Mouse (Mus musculus): Measurements from ENCODE around the gene Arhgef15. TPM values are rescaled to one million over a fixed set of nuclear protein-coding genes. Genes with fewer than 3 reads are reported as not detected.

Arhgef15 gene
- total and polyA plus RNA-seq, 3 experiments, result 0.22 TPM; not detected in 2

DNA sequence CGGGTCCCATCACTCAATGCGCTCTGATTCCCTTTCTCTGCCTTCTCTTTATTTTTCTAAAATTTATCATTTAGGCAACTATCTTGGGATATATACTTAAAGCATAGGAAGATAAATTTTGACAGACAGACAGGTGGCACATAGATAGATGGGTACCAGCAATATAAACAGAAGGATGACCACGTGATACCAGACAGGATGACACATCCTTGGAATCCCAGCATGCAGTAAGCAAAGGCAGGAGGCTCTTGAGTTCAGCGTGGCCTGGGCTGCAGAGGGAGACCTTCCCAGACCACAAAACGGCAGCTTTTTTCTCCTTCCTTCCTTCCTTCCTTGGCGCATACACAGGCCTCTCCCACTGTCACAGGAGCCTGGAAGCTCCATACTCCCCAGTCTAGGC lies 59.4 kb downstream of the Arhgef15 start:
- Histone ChIP-seq H3K36me3 (replicated peaks) (peaks cover 6% of the 10 kb centered on the region), H3K27me3 (ENCODE audit: insufficient read depth, low read length) (peaks cover 12% of the 10 kb centered on the region; the same call in 1 of the 2 replicates), H3K9me3 (replicated peaks) (no peaks in the 10 kb centered on the region), H3K4me3 (ENCODE audit: low read depth, low read length) (no peak overlapping the region), H3K4me1 (ENCODE audit: insufficient read depth, low read depth, low read length) (peaks cover 36% of the 10 kb centered on the region)
- ATAC-seq (ENCODE audit: extremely low read depth, insufficient number of reproducible peaks, low FRiP score, poor library complexity, severe bottlenecking) (no peak), DNase-seq (ENCODE audit: low spot score) (no peak)
- TF ChIP-seq POLR2AphosphoS5 (IDR thresholded peaks at IDR 0.05; ENCODE audit: insufficient replicate concordance, low read depth, low read length) (no peak), GATA2 (IDR thresholded peaks at IDR 0.05; ENCODE audit: borderline replicate concordance, low read depth, low read length) (no peak), GATA1 (IDR thresholded peaks at IDR 0.05; ENCODE audit: borderline replicate concordance, low read length) (no peak)

- DNase-seq (ENCODE audit: low spot score), result no peak
Observed at GRCm38 (mm10) chr11:68897120-68897519, 60.2 kb downstream of the Arhgef15 start.

GRCm38 (mm10) chr11:68896247-68896646 lies 61.0 kb downstream of the Arhgef15 start:
- Histone ChIP-seq H3K4me3 (ENCODE audit: low read depth, low read length) (no peak overlapping the region), H3K27me3 (ENCODE audit: insufficient read depth, low read length) (peaks cover 26% of the 10 kb centered on the region), H3K36me3 (replicated peaks) (no peaks in the 10 kb centered on the region), H3K4me1 (ENCODE audit: insufficient read depth, low read depth, low read length) (peaks cover 39% of the 10 kb centered on the region), H3K9me3 (replicated peaks) (no peaks in the 10 kb centered on the region)
- DNase-seq (ENCODE audit: low spot score) (no peak), ATAC-seq (ENCODE audit: extremely low read depth, insufficient number of reproducible peaks, low FRiP score, poor library complexity, severe bottlenecking) (no peak)
- TF ChIP-seq TAL1 (conservative IDR thresholded peaks at IDR 0.05; ENCODE audit: low read depth, low read length), result no peak
- no peak for TF ChIP-seq GATA2 (IDR thresholded peaks at IDR 0.05; ENCODE audit: borderline replicate concordance, low read depth, low read length)
- TF ChIP-seq POLR2AphosphoS5 (IDR thresholded peaks at IDR 0.05; ENCODE audit: insufficient replicate concordance, low read depth, low read length), result no peak
- TF ChIP-seq GATA1 (IDR thresholded peaks at IDR 0.05; ENCODE audit: borderline replicate concordance, low read length), result no peak
- no peak for TF ChIP-seq CTCF (IDR thresholded peaks at IDR 0.05; ENCODE audit: low read depth, low read length)

More at GRCm38 (mm10) chr11:68897120-68897519, 60.2 kb downstream of the Arhgef15 start:
- no peak for TF ChIP-seq GATA1 (IDR thresholded peaks at IDR 0.05; ENCODE audit: borderline replicate concordance, low read length)
- TF ChIP-seq CTCF (IDR thresholded peaks at IDR 0.05; ENCODE audit: low read depth, low read length), result peak; percentile 85
- ATAC-seq (ENCODE audit: extremely low read depth, insufficient number of reproducible peaks, low FRiP score, poor library complexity, severe bottlenecking), result 0 out of 2 replicates have a peak, but pooled peaks have one; percentile 22
- peaks cover 37% of the 10 kb centered on the region for H3K4me1 ChIP-seq (ENCODE audit: insufficient read depth, low read depth, low read length)
- H3K27me3 ChIP-seq (ENCODE audit: insufficient read depth, low read length), result peaks cover 17% of the 10 kb centered on the region; the same call in 1 of the 2 replicates
- H3K9me3 ChIP-seq (replicated peaks), result no peaks in the 10 kb centered on the region
- H3K4me3 ChIP-seq (ENCODE audit: low read depth, low read length), result no peak overlapping the region
- no peaks in the 10 kb centered on the region for H3K36me3 ChIP-seq (replicated peaks)

GRCm38 (mm10) chr11:68893911-68894464 lies 63.3 kb downstream of the Arhgef15 start:
- Histone ChIP-seq H3K36me3 (replicated peaks) (no peaks in the 10 kb centered on the region), H3K27me3 (ENCODE audit: insufficient read depth, low read length) (peaks cover 26% of the 10 kb centered on the region), H3K9me3 (replicated peaks) (no peaks in the 10 kb centered on the region), H3K4me3 (ENCODE audit: low read depth, low read length) (no peak overlapping the region), H3K4me1 (ENCODE audit: insufficient read depth, low read depth, low read length) (peaks cover 33% of the 10 kb centered on the region)
- no peak for DNase-seq (ENCODE audit: low spot score)
- ATAC-seq (ENCODE audit: extremely low read depth, insufficient number of reproducible peaks, low FRiP score, poor library complexity, severe bottlenecking), result no peak
- TF ChIP-seq GATA1 (IDR thresholded peaks at IDR 0.05; ENCODE audit: borderline replicate concordance, low read length) (no peak), TAL1 (conservative IDR thresholded peaks at IDR 0.05; ENCODE audit: low read depth, low read length) (no peak), GATA2 (IDR thresholded peaks at IDR 0.05; ENCODE audit: borderline replicate concordance, low read depth, low read length) (no peak), CTCF (IDR thresholded peaks at IDR 0.05; ENCODE audit: low read depth, low read length) (no peak)

Other genes with a start within 250 kb of the Arhgef15 start
- gene Ndel1, start 85.6 kb downstream of the Arhgef15 start, total RNA-seq (2014; fragmentation: Nextera tagmentation), result 39.4 and 48.7 TPM in 2 replicates
- gene Ndel1, start 85.6 kb downstream of the Arhgef15 start, total RNA-seq (2017), result 52.3 and 64.3 TPM in 2 replicates
- gene Ndel1, start 85.6 kb downstream of the Arhgef15 start, polyA plus RNA-seq (2012), result 26.2 and 40.3 TPM in 2 replicates
- gene Rnf222, start 68.9 kb downstream of the Arhgef15 start, total RNA-seq (2014; fragmentation: Nextera tagmentation), result not detected in 2 replicates
- gene Rnf222, start 68.9 kb downstream of the Arhgef15 start, total RNA-seq (2017), result 0.06 and 0.11 TPM in 2 replicates
- not detected in 2 replicates for gene Rnf222, start 68.9 kb downstream of the Arhgef15 start, polyA plus RNA-seq (2012)
- 1,627 and 1,719 TPM in 2 replicates for gene Rpl26, start 55.9 kb downstream of the Arhgef15 start, total RNA-seq (2014; fragmentation: Nextera tagmentation)
- gene Rpl26, start 55.9 kb downstream of the Arhgef15 start, total RNA-seq (2017), result 4,471 and 4,820 TPM in 2 replicates
- gene Rpl26, start 55.9 kb downstream of the Arhgef15 start, polyA plus RNA-seq (2012), result 273 and 318 TPM in 2 replicates
- gene Odf4, start 30.4 kb downstream of the Arhgef15 start, total RNA-seq (2014; fragmentation: Nextera tagmentation), result not detected in 2 replicates
- not detected in 2 replicates for gene Odf4, start 30.4 kb downstream of the Arhgef15 start, total RNA-seq (2017)
- gene Odf4, start 30.4 kb downstream of the Arhgef15 start, polyA plus RNA-seq (2012), result not detected in 2 replicates
- gene Slc25a35, start 10.7 kb upstream of the Arhgef15 start, total RNA-seq (2014; fragmentation: Nextera tagmentation), result 5.2 and 5.8 TPM in 2 replicates
- 0.93 and 1.1 TPM in 2 replicates for gene Slc25a35, start 10.7 kb upstream of the Arhgef15 start, total RNA-seq (2017)
- 1.2 and 1.3 TPM in 2 replicates for gene Slc25a35, start 10.7 kb upstream of the Arhgef15 start, polyA plus RNA-seq (2012)
- 16.1 and 21.8 TPM in 2 replicates for gene Rangrf, start 17.7 kb upstream of the Arhgef15 start, total RNA-seq (2014; fragmentation: Nextera tagmentation)
- 16.2 and 18.4 TPM in 2 replicates for gene Rangrf, start 17.7 kb upstream of the Arhgef15 start, total RNA-seq (2017)
- 7.8 and 8.1 TPM in 2 replicates for gene Rangrf, start 17.7 kb upstream of the Arhgef15 start, polyA plus RNA-seq (2012)
- gene Pfas, start 51.0 kb upstream of the Arhgef15 start, total RNA-seq (2014; fragmentation: Nextera tagmentation), result 83.4 and 107 TPM in 2 replicates
- gene Pfas, start 51.0 kb upstream of the Arhgef15 start, total RNA-seq (2017), result 34.4 and 36.2 TPM in 2 replicates
- gene Pfas, start 51.0 kb upstream of the Arhgef15 start, polyA plus RNA-seq (2012), result 41.3 and 62.8 TPM in 2 replicates
- 83.8 and 96.5 TPM in 2 replicates for gene Ctc1, start 58.4 kb upstream of the Arhgef15 start, total RNA-seq (2014; fragmentation: Nextera tagmentation)
- 15.2 and 19.9 TPM in 2 replicates for gene Ctc1, start 58.4 kb upstream of the Arhgef15 start, total RNA-seq (2017)
- gene Ctc1, start 58.4 kb upstream of the Arhgef15 start, polyA plus RNA-seq (2012), result 73.4 and 104 TPM in 2 replicates
- 176 and 241 TPM in 2 replicates for gene Aurkb, start 88.2 kb upstream of the Arhgef15 start, total RNA-seq (2014; fragmentation: Nextera tagmentation)
- gene Aurkb, start 88.2 kb upstream of the Arhgef15 start, total RNA-seq (2017), result 117 and 133 TPM in 2 replicates
- gene Aurkb, start 88.2 kb upstream of the Arhgef15 start, polyA plus RNA-seq (2012), result 296 TPM in 2 replicates
- 5.3 and 6.4 TPM in 2 replicates for gene Borcs6, start 102.2 kb upstream of the Arhgef15 start, total RNA-seq (2014; fragmentation: Nextera tagmentation)
- 6.1 and 8.2 TPM in 2 replicates for gene Borcs6, start 102.2 kb upstream of the Arhgef15 start, total RNA-seq (2017)
- gene Borcs6, start 102.2 kb upstream of the Arhgef15 start, polyA plus RNA-seq (2012), result 25.9 and 37.4 TPM in 2 replicates
- gene Tmem107, start 113.3 kb upstream of the Arhgef15 start, total RNA-seq (2014; fragmentation: Nextera tagmentation), result 28.3 and 38.2 TPM in 2 replicates
- gene Tmem107, start 113.3 kb upstream of the Arhgef15 start, total RNA-seq (2017), result 17.2 and 34.2 TPM in 2 replicates
- gene Tmem107, start 113.3 kb upstream of the Arhgef15 start, polyA plus RNA-seq (2012), result 70.8 and 77.9 TPM in 2 replicates
- gene Vamp2, start 131.0 kb upstream of the Arhgef15 start, total RNA-seq (2014; fragmentation: Nextera tagmentation), result 98.4 and 104 TPM in 2 replicates
- 4.4 and 5.8 TPM in 2 replicates for gene Vamp2, start 131.0 kb upstream of the Arhgef15 start, total RNA-seq (2017)
- 31.8 and 32.8 TPM in 2 replicates for gene Vamp2, start 131.0 kb upstream of the Arhgef15 start, polyA plus RNA-seq (2012)
- gene Per1, start 137.7 kb upstream of the Arhgef15 start, total RNA-seq (2014; fragmentation: Nextera tagmentation), result 55.2 and 55.5 TPM in 2 replicates
- gene Per1, start 137.7 kb upstream of the Arhgef15 start, total RNA-seq (2017), result 8.9 TPM in 2 replicates
- 40.6 TPM in 2 replicates for gene Per1, start 137.7 kb upstream of the Arhgef15 start, polyA plus RNA-seq (2012)
- gene Hes7, start 162.9 kb upstream of the Arhgef15 start, total RNA-seq (2014; fragmentation: Nextera tagmentation), result 0.53 TPM in 1 of 2 replicates, not detected in the other
- 0.22 TPM in 1 of 2 replicates, not detected in the other for gene Hes7, start 162.9 kb upstream of the Arhgef15 start, total RNA-seq (2017)
- gene Hes7, start 162.9 kb upstream of the Arhgef15 start, polyA plus RNA-seq (2012), result 1.2 and 2.0 TPM in 2 replicates
- 1.4 TPM in 2 replicates for gene 9130213A22Rik, start 165.1 kb upstream of the Arhgef15 start, total RNA-seq (2014; fragmentation: Nextera tagmentation)
- 0.17 and 0.82 TPM in 2 replicates for gene 9130213A22Rik, start 165.1 kb upstream of the Arhgef15 start, total RNA-seq (2017)
- 0.10 and 0.25 TPM in 2 replicates for gene 9130213A22Rik, start 165.1 kb upstream of the Arhgef15 start, polyA plus RNA-seq (2012)
- 1.3 TPM in 1 of 2 replicates, not detected in the other for gene Aloxe3, start 168.4 kb upstream of the Arhgef15 start, total RNA-seq (2014; fragmentation: Nextera tagmentation)
- 0.16 TPM in 1 of 2 replicates, not detected in the other for gene Aloxe3, start 168.4 kb upstream of the Arhgef15 start, total RNA-seq (2017)
- 0.01 TPM in 1 of 2 replicates, not detected in the other for gene Aloxe3, start 168.4 kb upstream of the Arhgef15 start, polyA plus RNA-seq (2012)
- not detected in 2 replicates for gene Alox12b, start 199.5 kb upstream of the Arhgef15 start, total RNA-seq (2014; fragmentation: Nextera tagmentation)
- not detected in 2 replicates for gene Alox12b, start 199.5 kb upstream of the Arhgef15 start, total RNA-seq (2017)
- not detected in 2 replicates for gene Alox12b, start 199.5 kb upstream of the Arhgef15 start, polyA plus RNA-seq (2012)
- not detected in 2 replicates for gene Alox8, start 240.4 kb upstream of the Arhgef15 start, total RNA-seq (2014; fragmentation: Nextera tagmentation)
- gene Alox8, start 240.4 kb upstream of the Arhgef15 start, total RNA-seq (2017), result 0.06 and 0.49 TPM in 2 replicates
- gene Alox8, start 240.4 kb upstream of the Arhgef15 start, polyA plus RNA-seq (2012), result not detected in 2 replicates